Mouse (Mus musculus) midbrain, embryonic 16.5 days (tissue): ENCODE measurements around the gene 4922502D21Rik. TPM values are rescaled to one million over a fixed set of nuclear protein-coding genes. Genes with fewer than 3 reads are reported as not detected.

Experiments used
- ATAC-seq: fragments of 200-750 bp; cut with Nextera tagmentation; 2 replicates; pipeline ENCODE4 v1.8.0; 2017; ENCODE audit warnings: moderate TSS enrichment
- H3K27ac ChIP-seq: fragments of 300-500 bp; sonication (generic); 2 replicates; pipeline ENCODE4 v1.5.1; 2014; ENCODE audit warnings: mild to moderate bottlenecking, low read length, mixed read lengths
- H3K27me3 ChIP-seq: fragments of 300-500 bp; sonication (generic); 2 replicates; pipeline ENCODE4 v1.6.1; 2014; ENCODE audit warnings: low read depth, low read length, mixed read lengths; ENCODE audit not compliant: control insufficient read depth, insufficient read depth
- H3K36me3 ChIP-seq: fragments of 300-500 bp; sonication (generic); 2 replicates; pipeline ENCODE4 v1.6.1; 2014; ENCODE audit warnings: mild to moderate bottlenecking, low read length, moderate library complexity, mixed read lengths; ENCODE audit not compliant: control insufficient read depth, insufficient read depth
- H3K4me1 ChIP-seq: fragments of 300-500 bp; sonication (generic); 2 replicates; pipeline ENCODE4 v1.6.1; 2014; ENCODE audit warnings: mild to moderate bottlenecking, low read length, mixed read lengths; ENCODE audit not compliant: control insufficient read depth, insufficient read depth
- H3K4me2 ChIP-seq: fragments of 300-500 bp; sonication (generic); 2 replicates; pipeline ENCODE4 v1.6.1; 2014; ENCODE audit warnings: mild to moderate bottlenecking, low read length, mixed read lengths
- H3K4me3 ChIP-seq: fragments of 300-500 bp; sonication (generic); 2 replicates; pipeline ENCODE4 v1.5.1; 2014; ENCODE audit warnings: low read depth, mild to moderate bottlenecking, low read length, moderate library complexity, mixed read lengths
- H3K9ac ChIP-seq: fragments of 300-500 bp; sonication (generic); 2 replicates; pipeline ENCODE4 v1.6.1; 2014; ENCODE audit warnings: low read depth, low read length, mixed read lengths
- H3K9me3 ChIP-seq: fragments of 300-500 bp; sonication (generic); replicated peaks from 2 replicates; pipeline ENCODE4 v1.6.1; 2014; ENCODE audit warnings: mild to moderate bottlenecking, low read length, mixed read lengths; ENCODE audit not compliant: control insufficient read depth, poor library complexity, severe bottlenecking
- WGBS: fragments of 180-500 bp; shearing (Covaris S2); extraction: QIAGEN DNeasy Blood & Tissue Kit; methylation state at CpG from one replicate; pipeline ENCODE4 v1.1.7; 2014; 5-methylcytosine and 5-hydroxymethylcytosine counted together
- polyA plus RNA-seq: library from polyadenylated mRNA; unstranded; fragments of >200 nt; fragmentation: Nextera tagmentation; extraction: Ambion mirVana; gene quantifications from 2 replicates; pipeline ENCODE4 v1.2.1, GENCODE M21; 2015

Gene 4922502D21Rik
- not detected in 2 replicates for polyA plus RNA-seq

DNA sequence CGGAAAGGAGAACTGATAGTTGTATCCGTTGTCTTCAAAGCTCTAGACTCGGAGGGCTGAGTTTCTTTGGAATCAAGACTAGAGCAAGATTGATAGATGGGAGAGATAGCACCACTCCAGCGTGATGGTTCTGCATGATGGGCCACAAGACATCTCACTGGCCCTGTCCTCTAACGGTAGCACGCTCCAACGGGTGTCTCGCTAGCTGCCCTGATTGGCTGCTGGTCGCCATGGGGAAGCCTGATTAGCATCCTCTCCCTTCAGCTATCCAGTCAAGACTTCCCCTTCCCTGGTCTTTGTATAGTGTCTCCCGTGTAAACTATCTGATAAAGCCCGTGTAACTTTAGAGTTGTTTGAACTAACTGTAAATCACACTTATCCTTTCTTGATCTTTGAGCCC, at the start of gene 4922502D21Rik:
Gene 4922502D21Rik (minus strand): TSS at position 187 of the 400 bp plus-strand sequence.
- WGBS = 55% methylated on average over 11 of the region's 11 CpGs
- no peak within 1 kb of the TSS for H3K27ac ChIP-seq
- H3K9me3 ChIP-seq = no peaks in the 10 kb centered on the region
- no peak within 1 kb of the TSS for H3K4me3 ChIP-seq
- H3K9ac ChIP-seq = no peak within 1 kb of the TSS
- no peak within 1 kb of the TSS for H3K4me2 ChIP-seq
- no peaks in the 10 kb centered on the region for H3K27me3 ChIP-seq
- no peaks in the 10 kb centered on the region for H3K36me3 ChIP-seq
- ATAC-seq = no peak
- peaks cover 3% of the 10 kb centered on the region; the same call in 1 of the 2 replicates for H3K4me1 ChIP-seq

DNA sequence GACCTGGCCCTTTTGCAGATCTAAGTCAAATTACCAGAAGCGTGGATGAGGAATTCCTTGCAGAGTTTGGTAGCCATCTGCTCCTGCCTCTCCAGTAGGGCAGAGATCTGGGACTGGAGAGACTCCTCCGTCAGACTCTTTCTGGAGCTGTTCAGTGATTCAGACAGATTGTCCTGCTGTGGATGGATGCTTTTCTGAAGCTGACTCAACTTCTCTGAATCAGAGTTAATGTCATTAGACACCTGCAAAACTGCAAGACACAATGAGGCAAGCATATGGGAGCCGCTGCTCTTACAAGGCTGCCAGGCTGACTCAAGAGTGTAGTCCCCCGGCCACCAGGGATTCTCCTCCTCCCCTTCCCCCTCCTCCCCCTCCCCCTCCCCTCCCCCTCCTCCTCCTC, 48.9 kb upstream of the 4922502D21Rik start:
- Histone ChIP-seq H3K27ac (no peak overlapping the region), H3K27me3 (no peaks in the 10 kb centered on the region), H3K9me3 (no peaks in the 10 kb centered on the region), H3K9ac (no peak overlapping the region), H3K4me2 (no peak overlapping the region), H3K4me1 (0 out of 2 replicates have a peak, but pooled peaks cover 2% of the 10 kb centered on the region), H3K4me3 (no peak overlapping the region), H3K36me3 (no peaks in the 10 kb centered on the region)
- ATAC-seq = no peak
- 73% methylated on average over 4 of the region's 4 CpGs for WGBS

DNA sequence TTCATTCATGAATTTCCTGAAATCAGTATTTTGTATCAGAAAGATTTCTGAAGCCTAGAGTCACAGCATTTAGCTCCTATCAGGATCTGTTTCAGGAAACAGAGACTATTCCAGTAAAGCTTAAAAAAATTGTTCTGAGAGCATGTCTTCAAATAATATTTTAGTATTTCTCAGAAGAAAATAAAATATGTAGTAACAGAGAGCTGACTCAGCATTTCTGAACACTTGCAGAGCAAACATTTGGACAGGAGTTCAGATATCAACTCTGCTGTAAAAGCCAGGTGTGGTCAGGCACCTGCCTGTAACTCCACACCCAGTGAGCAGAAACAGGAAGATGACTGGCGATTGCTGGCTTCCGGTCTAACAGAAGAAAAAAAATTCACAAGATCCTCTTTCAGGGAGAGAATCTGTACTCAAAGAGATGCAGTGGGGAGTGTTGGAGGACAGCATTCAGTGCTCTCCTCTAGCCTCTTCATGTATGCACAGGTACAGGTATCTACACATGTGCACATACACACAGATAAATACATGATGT, 43.4 kb upstream of the 4922502D21Rik start:
- no peak overlapping the region for H3K27ac ChIP-seq
- H3K9me3 ChIP-seq = no peaks in the 10 kb centered on the region
- H3K4me3 ChIP-seq = no peak overlapping the region
- H3K9ac ChIP-seq = no peak overlapping the region
- H3K4me1 ChIP-seq = no peaks in the 10 kb centered on the region
- no peak for ATAC-seq
- no peaks in the 10 kb centered on the region for H3K36me3 ChIP-seq
- 93% methylated on average over 2 of the region's 2 CpGs for WGBS
- H3K4me2 ChIP-seq = no peak overlapping the region
- no peaks in the 10 kb centered on the region for H3K27me3 ChIP-seq

DNA sequence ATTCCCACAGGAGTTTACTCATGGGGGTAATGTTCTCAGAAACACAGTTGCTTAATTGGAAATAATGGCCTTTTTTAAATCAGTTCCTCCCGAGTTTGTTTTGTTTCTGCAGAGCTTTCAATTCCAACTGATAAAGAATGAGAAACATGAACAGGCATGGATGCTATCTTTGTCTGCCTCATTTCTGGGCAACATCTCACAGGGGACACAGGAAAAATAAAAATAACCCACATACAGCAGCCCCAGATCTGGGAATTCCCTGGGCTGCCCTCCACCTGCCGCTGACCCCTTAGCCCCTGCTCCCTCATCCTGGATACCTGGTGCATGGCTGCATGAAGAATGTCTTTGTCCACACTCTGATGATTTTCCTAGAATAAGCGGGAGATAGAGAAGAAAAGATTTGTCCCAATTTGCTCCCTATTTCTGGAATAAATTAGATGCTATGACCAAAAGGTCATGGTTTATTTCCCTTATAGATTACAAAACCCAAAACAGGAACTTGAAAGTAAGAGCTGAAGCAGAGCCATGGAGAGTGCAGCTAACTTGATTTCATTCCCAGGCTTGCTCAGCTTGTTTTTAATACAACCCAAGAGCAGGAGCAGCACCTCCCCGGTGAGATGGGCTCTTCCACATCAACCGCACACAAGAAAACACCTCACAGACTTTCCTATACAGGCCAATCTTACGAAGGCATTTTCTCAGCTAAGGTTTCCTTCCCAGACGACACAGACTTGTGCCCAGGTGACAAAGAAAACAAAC, 38.0 kb upstream of the 4922502D21Rik start:
- Histone ChIP-seq H3K9ac (no peak overlapping the region), H3K36me3 (no peaks in the 10 kb centered on the region), H3K27ac (no peak overlapping the region), H3K4me3 (no peak overlapping the region), H3K27me3 (no peaks in the 10 kb centered on the region), H3K4me2 (no peak overlapping the region), H3K4me1 (no peaks in the 10 kb centered on the region), H3K9me3 (no peaks in the 10 kb centered on the region)
- 80% methylated on average over 7 of the region's 7 CpGs for WGBS
- no peak for ATAC-seq

DNA sequence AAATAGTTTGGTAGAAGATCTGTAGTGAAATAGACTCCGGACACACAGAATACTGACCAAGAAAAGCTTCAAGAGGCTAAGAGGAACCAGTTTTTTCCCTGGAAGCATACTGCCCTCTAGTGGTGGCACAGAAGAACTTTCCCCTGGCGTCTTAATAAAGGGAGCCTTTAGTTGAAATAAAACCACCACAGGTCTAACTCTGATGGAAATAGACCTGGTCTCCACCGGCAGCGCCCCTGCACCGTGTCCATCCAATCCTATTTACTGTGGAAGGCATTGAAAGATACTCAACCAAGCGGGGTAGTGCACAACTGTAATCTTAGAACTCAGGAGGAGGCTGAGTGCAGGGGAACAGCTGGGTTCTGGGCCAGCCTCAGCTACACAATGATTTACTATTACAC, 34.4 kb upstream of the 4922502D21Rik start:
- WGBS = 14% methylated on average over 6 of the region's 6 CpGs
- Histone ChIP-seq H3K4me1 (no peaks in the 10 kb centered on the region), H3K36me3 (no peaks in the 10 kb centered on the region), H3K27me3 (no peaks in the 10 kb centered on the region), H3K4me3 (no peak overlapping the region), H3K27ac (no peak overlapping the region), H3K4me2 (no peak overlapping the region), H3K9ac (0 out of 2 replicates have a peak overlapping the region, but pooled peaks have one; percentile 20), H3K9me3 (no peaks in the 10 kb centered on the region)
- peak; percentile 76 for ATAC-seq

DNA sequence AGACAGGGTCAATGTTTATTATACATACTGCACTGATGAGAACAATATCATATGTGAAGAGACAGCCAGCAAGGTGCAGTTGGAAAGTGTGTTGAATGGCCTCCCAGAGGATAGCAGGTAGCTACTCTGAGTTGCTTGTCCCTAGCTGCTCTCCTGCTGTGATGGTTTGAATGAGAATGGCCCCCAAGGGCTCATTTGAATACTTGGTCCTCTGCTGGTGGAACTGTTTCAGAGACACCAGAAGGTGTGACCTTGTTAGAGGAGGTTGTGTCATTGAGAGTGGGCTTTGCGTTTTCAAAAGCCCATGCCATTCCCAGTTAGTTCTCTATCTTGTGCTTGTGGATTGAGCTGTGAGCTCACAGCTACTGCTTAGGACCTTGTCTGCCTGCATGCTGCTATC, 32.3 kb upstream of the 4922502D21Rik start:
- H3K4me1 ChIP-seq = no peaks in the 10 kb centered on the region
- H3K9ac ChIP-seq = no peak overlapping the region
- no peak for ATAC-seq
- H3K27ac ChIP-seq = no peak overlapping the region
- no peak overlapping the region for H3K4me3 ChIP-seq
- no peak overlapping the region for H3K4me2 ChIP-seq
- H3K9me3 ChIP-seq = no peaks in the 10 kb centered on the region
- H3K27me3 ChIP-seq = no peaks in the 10 kb centered on the region
- no peaks in the 10 kb centered on the region for H3K36me3 ChIP-seq
- WGBS = 33% methylated on average over 1 of the region's 1 CpGs

DNA sequence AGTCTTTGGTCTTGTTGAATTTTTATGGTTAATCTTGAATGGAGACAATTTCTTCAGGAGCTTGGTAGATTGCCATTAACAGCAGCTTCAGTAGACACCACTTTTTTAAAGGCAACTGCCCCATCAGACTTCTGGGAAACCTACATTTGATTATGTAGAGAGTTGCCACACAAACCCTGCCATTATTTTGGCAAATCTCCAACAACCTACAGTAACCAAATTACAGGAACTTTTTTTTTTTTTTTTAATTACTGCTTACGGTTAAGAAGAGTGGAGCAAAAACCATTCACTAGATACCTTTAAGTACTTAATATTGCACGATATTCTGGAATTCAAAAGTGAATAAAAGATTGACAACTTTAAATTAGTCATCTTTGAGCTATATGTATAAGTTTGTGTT, 27.9 kb upstream of the 4922502D21Rik start:
- Histone ChIP-seq H3K9me3 (no peaks in the 10 kb centered on the region), H3K4me3 (no peak overlapping the region), H3K4me1 (no peaks in the 10 kb centered on the region), H3K27me3 (no peaks in the 10 kb centered on the region), H3K9ac (no peak overlapping the region), H3K36me3 (no peaks in the 10 kb centered on the region), H3K4me2 (no peak overlapping the region), H3K27ac (no peak overlapping the region)
- no peak for ATAC-seq
- 98% methylated on average over 2 of the region's 2 CpGs for WGBS

DNA sequence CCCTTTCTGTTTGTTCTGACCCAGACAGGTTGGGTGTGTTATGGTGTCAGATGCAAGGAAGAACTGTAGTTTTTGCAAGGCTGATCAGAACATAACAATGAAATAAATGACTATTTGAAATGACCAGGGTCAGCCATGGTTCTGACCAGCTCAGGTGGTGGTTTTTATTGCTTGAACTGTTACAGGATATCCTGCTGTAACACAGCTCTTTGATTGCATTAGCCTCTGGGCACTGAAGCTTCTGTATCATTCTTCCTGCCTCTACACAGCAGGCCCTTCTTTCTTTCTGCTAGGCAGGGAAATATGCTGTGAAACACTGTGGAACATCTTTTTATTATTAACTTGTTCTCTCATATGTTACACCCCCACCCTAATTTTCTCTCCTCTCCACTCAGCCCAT, 24.8 kb upstream of the 4922502D21Rik start:
- Histone ChIP-seq H3K27me3 (no peaks in the 10 kb centered on the region), H3K27ac (no peak overlapping the region), H3K4me3 (no peak overlapping the region), H3K4me2 (no peak overlapping the region), H3K4me1 (no peaks in the 10 kb centered on the region), H3K9ac (no peak overlapping the region), H3K9me3 (no peaks in the 10 kb centered on the region), H3K36me3 (no peaks in the 10 kb centered on the region)
- no peak for ATAC-seq

DNA sequence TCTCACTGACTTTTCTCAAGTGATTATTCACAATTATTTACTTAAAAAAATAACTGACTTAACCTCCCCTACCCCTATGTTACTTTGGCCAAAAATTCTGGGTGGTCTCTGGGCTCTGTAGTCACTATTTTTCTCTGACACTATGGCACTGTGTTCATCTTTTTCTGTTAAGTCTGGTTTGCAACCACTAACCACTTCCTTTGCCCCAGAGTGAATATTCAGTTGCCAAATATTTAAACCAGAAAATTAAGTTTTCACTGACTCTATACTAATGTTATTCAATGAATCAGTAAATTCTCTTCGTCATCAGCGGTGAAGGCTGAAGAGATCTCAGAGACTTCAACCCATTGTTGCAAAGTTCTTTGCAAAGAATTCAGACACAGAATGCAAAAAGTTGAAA, 24.2 kb upstream of the 4922502D21Rik start:
- Histone ChIP-seq H3K4me3 (no peak overlapping the region), H3K9ac (no peak overlapping the region), H3K36me3 (no peaks in the 10 kb centered on the region), H3K27me3 (no peaks in the 10 kb centered on the region), H3K4me1 (no peaks in the 10 kb centered on the region), H3K27ac (no peak overlapping the region), H3K9me3 (no peaks in the 10 kb centered on the region), H3K4me2 (no peak overlapping the region)
- 98% methylated on average over 2 of the region's 2 CpGs for WGBS
- no peak for ATAC-seq
